Mouse (Mus musculus): ENCODE results near the gene Gal3st2c.
"Not testable (repeated sequence)": the region's sequence is repeated elsewhere in the genome, so short reads cannot be mapped to it uniquely, and the experiment has no call there.

Gene Gal3st2c

DNA sequence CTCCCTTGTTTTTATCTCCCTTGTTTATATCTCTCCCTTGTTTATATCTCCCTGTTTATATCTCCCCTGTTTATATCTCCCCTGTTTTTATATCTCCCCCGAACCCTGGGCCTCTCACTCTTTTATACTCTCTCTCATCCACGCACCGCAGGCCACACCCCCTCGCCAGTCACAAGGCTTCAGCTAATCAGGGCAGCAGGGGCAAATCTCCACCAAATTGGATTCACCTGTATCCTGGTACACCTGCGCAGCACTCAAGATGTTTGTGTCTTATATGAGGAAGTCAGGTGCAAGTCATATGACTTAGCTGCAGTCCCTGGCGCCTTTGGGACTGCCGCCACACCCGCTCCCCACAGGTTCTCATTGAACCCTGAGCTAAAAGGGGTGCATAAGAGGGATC, at the start of gene Gal3st2c:
TSS of gene Gal3st2c (plus strand) at position 301 of the 400 bp plus-strand sequence.
- DNase-seq (ENCODE audit: low read depth, low spot score): not testable (repeated sequence)

DNA sequence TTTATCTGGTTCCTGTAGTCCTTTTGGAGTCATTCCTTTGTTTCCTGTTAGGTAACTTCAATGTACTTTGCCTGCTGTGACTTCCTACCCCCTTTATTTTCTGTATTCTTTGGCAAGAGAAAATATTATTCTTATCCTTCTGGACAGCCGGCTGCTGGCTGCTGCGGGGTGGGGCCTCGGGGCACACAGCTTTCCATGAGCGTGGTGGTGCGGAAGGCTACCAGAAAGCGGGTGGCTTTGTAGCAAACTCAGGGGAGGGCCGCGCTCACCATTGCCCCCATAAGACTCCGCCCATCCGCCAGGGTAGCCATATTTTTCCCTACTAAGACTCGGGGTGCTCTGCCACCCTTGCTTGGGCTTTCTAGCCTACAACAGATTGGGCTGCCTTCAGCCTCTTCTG, 41.2 kb upstream of the Gal3st2c start:
- not testable (repeated sequence) for DNase-seq (ENCODE audit: low read depth, low spot score)

DNA sequence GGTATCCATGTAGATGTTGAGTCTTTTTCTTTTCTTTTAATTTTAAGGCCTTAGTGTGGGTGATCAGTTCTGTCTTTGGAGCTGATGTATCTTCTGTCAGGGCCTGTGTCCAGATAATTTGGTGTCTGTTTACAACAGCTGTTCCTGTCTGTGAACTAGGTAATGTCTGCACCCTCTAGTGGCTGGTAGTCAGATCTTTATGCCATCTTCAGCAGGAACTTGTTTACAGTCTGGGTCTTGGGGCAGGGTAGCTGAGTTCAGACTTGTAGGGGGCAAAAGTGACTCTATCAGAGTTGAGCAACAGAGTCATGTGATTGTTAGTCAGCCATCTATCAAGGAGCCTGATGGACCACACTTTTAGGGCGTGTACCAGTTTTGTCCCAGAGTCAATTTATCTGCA, 23.8 kb upstream of the Gal3st2c start:
- DNase-seq (ENCODE audit: low read depth, low spot score): not testable (repeated sequence)

DNA sequence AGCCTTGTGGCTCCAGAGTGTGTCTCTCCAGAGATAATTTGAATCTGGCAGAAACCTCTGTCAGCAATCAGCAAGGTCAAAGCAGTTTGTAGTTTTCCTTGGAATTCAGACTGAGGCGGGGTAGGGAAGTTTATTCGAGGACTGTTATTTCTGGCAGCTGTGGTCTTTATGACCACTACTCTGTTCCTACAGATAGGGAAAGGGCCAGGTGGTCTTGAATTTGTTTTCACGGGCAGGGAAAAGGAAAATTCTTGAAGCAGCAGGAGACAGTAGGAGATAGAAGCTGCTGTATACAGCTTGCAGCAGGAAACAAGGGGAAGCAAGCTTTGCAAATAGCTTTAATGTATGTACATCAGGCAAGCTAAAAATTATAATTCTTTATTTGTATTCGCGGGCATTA, 19.9 kb upstream of the Gal3st2c start:
- DNase-seq (ENCODE audit: low read depth, low spot score): not testable (repeated sequence)

DNA sequence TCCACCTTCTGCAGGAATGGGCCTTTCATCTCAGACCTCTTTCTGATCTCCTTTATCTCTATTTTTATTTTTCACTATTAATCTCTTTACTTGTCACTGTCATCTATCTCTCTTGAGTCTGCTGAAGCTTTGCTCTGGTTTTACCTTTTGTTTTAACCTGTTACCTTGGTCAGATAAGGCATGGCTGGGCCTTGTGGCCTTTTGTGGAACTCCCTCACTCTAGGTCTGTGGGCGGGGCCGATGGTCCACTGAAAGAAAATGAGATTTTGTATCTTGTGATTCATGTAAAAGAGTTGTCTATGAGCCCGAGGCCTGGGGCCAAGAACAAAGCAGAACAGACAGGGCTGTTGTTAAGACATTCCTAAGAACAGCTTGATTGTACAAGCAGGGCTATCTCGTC, 19.5 kb upstream of the Gal3st2c start:
- not testable (repeated sequence) for DNase-seq (ENCODE audit: low read depth, low spot score)

DNA sequence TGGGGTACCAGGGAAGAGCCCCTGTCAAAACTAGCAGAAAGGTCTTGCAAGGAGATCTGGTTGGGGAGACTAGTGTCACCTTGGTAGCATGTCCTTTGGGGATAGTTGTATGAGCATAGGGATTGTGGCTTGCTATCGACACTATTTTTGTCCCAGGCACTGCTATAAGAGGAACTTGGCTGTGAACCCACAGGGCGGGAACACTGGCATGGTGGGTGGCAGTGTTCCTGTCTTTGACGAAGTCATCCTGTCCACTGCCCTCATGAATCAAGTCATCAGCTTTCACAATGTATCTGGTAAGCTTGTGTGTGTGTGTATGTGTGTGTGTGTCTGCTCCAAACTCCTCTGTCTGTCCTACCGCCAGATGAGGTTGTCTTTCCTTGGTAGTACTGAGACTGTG, 14.5 kb upstream of the Gal3st2c start:
- not testable (repeated sequence) for DNase-seq (ENCODE audit: low read depth, low spot score)

DNA sequence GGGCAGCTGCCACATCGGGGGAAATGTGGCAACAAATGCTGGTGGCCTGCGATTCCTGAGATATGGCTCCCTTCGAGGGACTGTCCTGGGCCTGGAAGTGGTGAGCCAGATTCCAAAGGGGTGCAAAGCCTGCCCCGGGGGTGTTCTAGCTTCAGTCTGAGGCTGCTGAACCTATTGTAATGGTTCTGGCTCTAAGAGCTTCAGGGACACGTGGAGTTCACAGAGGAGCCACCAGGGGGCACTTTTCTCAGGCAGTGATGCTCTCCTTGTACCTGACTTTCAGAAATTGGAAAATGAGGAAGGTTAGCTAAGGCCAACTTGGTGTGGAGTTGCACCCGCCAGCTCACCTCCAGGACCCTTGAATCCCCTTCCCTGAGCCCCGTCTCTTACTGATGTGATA, 12.0 kb upstream of the Gal3st2c start:
- not testable (repeated sequence) for DNase-seq (ENCODE audit: low read depth, low spot score)

DNA sequence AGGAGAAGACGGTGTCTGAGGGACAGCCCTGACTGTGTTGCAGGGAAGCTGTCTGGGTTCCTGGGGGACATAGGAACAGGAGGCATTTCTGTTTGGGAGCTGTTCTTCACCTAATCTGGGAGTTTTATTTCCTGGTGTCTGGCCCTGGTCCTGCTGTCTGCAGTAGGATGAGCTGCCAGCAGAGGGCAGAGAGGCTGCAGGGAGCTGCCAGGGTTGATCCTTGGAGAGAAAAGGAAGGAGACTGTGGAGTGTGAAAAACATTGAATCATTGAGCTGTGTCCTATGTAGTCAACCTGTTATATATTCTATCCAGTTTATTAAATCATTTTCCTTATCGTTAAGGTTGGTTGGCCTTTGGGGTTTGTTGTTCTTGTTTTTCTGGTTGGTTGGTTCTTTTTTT, 9.4 kb upstream of the Gal3st2c start:
- not testable (repeated sequence) for DNase-seq (ENCODE audit: low read depth, low spot score)

DNA sequence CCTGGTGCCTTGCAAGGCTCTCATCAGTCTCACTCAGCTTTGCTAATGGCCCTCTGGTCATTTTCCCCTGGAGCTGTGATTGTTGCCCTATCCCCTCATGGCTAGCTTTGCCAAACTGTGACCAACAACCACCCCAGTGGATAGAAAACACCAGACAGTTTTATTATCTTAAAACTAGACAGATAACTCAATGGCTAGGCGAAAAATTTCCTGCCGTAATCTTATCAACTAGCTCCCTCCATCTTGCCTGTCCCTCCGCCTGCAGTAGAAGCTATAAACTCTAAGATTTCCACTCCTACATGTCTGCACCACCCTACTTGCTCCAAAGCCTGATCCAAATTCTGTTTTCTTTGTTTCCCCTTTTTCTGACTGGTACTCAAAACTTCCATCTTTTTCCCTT, 4.1 kb upstream of the Gal3st2c start:
- no peak for DNase-seq (ENCODE audit: low read depth, low spot score)

DNA sequence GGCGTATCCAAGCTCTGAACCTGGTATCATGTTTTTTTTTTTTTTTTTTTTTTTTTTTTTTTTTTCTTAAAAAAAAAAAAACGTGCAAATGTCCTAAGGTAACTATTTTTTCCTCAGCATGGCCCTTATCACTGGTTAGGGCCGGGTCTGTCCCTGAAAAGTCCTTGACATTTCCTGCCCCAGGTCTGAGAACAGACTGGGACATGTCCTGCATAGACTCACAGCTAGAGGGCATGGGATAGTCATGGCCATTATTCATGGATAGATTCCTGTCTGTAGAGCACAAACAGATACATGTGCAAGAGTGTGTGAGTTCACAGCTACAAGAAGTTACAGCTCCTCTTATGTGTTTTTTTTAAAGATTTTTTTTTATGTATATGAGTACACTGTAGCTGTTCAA, 1.5 kb upstream of the Gal3st2c start:
- no peak for DNase-seq (ENCODE audit: low read depth, low spot score)

DNA sequence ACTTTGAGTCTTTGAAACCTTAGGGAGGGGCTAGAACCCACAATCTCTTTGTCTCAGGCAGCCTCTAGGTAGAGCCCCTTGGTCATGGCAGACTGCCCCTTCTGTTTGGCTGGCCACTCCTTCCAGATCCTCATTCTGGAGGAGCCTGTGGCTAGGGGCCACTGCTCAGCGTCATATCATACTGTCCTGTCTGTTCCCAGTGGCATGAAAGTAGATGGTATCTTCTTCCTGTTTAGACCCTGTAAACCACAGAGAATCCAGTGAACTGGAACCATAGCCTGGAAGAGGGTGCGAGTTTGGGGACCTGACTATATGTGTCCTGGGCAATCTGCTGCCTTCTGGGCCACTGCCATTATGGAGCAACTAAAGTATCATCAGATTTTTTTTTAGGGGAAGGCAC, 759 bp downstream of the Gal3st2c start:
- not testable (repeated sequence) for DNase-seq (ENCODE audit: low read depth, low spot score)

DNA sequence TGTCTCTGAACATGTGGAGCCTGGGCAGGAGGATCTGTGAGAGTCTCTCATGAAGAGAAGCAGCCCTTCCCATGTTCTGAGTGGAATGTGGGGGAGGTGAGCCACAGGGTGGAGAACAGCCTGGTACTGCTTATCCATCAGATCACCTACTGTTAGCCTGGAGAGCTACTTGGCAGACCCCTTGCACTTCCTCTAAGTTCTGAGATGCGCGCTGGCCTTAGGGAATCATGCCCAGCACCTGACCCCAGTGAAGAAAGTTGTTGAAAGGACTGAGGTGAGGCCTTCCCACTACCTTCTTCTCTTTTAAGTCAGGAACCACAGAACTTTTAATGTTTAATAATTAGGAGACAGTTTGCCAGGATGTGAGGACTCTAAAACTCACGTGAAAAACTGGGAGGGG, 1.2 kb downstream of the Gal3st2c start:
- DNase-seq (ENCODE audit: low read depth, low spot score): not testable (repeated sequence)

DNA sequence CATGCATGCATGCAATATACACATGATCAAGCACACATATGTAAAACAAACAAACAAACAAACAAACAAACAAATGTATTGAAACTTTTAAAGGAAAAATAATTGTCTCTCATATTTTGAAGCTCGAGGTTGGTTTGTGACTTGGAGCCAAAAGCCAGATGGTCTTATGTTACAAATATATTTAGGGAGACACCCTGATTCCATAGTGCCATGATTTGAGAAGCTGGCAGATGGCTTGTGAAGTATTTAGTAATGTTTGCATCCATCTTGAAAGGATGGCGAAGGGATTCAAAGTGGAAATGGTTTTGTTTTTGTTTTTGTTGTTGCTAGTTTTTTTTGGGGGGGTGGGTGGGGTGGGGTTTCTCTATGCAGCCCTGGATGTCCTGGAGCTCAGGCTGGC, 10.7 kb downstream of the Gal3st2c start:
- no peak for DNase-seq (ENCODE audit: low read depth, low spot score)

DNA sequence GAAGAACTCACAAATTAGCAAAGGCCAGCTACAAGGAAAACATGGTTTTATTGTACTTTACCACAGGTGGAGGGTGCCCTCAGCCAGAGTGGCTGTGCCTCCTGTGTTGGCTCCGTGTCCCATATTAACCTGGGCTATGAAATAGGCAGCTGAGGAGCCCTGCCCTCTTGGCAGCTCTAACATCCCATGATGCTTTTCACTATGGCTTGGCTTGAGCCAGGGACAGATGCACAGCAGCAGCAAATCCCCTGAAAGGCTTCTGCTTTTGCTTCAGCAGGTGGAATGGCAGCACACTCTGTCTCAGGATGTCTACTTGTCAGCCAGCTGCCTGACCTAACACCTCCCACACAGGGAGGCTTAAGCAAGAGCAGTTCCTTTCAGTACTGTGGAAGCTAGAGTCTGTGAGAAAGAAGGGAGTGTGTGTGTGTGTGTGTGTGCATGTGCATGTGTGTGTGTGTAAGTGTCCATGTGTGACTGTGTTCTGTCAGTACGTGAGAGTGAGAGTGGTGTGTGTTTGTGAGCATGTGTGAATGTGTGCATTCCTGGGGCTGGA, 15.7 kb downstream of the Gal3st2c start:
- DNase-seq (ENCODE audit: low read depth, low spot score): not testable (repeated sequence)

DNA sequence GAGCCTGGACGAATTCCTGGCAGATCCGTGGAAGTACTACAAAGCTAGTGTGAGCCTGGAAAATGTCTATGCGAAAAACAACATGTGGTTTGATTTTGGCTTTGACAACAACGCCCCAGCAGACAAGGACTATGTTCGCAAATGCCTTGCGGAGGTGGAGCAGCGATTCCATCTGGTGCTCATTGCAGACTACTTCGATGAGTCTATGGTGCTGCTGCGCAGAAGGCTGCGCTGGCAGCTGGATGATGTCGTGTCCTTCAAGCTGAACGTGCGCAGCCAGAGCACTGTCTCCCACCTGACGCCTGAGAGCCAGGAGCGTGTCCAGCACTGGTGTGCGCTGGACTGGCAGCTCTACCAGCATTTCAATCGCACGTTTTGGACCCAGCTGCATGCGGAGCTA, 18.5 kb downstream of the Gal3st2c start:
- DNase-seq (ENCODE audit: low read depth, low spot score): not testable (repeated sequence)

DNA sequence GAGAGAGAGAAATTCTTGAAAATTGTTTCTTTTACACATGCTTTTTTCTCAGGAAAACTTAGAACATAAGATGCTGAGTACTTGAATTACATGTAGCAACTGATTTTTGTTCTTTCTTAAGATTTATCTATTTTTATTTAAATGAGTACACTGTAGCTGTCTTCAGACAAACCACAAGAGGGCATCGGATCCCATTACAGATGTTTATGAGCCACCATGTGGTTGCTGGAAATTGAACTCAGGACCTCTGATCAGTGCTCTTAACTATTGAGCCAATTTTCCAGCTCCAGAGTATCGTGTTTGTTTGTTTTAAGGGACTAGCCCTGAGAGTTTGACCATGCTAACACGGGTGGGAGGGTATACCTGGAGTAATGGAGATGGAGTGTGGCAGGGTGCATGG, 21.3 kb downstream of the Gal3st2c start:
- DNase-seq (ENCODE audit: low read depth, low spot score): peak; percentile 9

DNA sequence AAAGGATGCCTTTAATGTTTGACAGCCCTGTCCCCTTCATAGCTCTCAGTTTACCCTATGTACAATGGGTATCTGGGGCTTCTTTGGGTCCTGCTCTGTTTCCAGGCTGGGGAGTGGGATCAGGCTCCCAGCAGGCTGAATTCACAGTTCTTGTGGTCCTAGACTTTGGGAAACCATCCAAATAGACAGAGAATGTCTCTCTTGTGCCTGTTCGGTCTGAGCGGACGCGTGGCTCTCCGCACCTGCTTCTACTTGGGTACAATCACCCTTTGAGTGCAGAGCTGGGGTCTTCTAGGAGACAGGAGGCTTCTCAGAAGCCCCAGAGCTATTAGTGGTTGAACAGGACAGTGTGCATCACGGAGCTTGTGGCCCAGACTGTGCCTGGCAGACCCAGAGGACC, 29.8 kb downstream of the Gal3st2c start, which contains the start of gene Neu4:
TSS of gene Neu4 (plus strand) at position 301 of the 400 bp plus-strand sequence.
- no peak for DNase-seq (ENCODE audit: low read depth, low spot score)

DNA sequence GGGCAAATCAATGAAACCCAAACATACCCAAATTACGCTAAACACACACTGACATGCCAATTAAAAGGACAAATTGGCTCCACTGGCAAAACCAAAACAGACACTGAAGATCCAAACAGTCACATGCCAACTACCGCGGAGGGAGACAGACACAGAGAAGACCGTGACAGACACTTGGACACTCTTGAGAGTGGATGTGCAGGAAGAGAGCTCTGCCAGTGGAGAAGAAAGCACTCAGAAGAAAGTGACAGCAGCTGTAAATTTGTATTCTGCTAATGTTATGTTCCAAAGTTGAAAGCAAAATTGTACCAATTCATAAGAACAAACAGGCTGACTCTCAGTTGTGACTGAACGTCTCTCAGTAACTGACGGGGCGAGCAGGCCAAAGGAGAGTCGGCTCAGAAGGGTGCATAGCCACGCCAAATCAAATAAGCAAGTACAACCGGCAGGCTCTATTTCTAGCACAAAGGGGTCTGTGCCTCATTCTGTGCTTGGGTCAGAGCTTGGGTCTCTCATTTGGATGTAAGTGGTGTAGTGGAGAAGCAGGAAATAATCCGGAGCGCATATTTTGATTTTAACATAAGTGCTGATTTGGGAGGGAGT, 37.3 kb downstream of the Gal3st2c start:
- no peak for DNase-seq (ENCODE audit: low read depth, low spot score)

DNA sequence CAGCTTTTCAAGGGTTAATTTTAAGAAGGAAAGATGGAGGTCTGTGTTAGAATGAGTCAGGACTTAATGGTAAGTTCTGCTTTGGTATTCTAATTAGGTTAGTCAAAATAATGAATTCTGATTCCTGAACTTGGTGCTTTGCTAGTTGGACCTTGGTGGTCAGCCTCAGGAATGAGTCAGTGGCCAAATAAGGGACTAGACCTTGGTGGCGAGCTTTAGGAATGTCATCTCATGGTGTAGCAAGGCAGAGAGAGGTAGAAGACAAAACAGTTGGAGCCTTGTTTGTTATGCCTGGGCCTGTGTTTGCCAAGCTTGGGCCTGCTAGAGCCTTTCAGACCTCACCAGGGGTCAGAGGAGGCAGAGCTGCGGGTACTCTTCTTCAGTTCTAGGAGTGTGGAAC, 38.4 kb downstream of the Gal3st2c start:
- no peak for DNase-seq (ENCODE audit: low read depth, low spot score)

DNA sequence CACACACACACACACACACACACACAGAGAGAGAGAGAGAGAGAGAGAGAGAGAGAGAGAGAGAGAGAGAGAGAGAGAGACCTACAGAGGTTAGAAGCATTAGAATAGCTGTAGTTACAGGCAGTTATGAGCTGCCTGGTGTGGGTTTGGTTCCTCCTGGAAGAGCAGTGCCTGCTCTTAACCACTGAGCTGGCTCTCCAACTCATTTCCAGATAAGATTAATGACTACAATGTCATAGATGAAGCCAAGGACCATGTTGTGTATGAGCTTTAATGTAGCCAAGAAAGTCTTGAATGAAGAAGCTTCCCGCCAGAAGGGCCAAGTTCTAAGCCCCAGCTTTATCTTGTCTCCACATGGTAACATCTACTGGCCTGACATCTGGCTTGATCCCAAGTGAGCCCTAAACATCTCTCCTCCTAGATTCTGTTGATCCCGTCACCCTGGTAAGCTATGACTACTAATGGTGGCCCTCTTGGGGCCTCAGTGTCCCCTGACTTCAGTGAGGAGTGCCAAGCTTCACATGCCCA, 42.8 kb downstream of the Gal3st2c start:
- DNase-seq (ENCODE audit: low read depth, low spot score): no peak

DNA sequence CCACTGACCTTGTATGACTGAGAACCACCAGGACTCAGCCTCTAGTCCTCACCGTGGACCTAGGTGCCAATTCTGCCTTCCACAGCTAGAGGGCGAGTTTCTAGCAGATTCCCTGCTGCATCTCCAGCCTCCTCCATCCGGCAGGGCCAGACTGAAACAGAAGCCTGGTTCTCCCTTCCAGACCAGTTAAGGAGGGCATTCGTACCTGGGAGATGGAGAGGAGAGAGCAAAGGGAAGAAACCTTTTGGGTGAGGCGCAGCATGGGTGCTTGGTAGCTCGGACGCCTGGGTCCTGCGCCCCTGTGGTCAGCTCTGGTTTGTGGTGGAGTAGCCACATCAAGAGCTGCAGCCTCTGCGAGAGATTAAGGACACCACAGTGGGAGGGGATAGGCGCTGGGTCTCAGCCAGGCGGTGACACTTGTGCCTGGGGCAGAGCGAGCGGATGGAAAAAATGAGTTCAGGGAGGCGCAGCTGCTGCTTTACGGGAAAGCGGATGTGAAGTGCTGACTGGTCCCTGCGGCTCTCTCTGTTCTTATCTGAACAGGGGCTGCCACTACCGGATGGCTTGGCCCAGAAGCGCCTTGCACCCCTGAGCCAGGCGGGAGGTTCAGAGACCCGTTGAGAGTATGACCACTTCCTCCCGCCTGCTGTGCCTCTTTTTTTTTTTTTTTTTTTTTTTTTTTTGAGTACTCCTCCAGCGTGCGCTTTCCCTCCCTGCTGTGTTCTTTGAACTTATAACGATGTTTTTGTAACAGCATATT, 44.9 kb downstream of the Gal3st2c start:
- DNase-seq (ENCODE audit: low read depth, low spot score): peak; percentile 91

DNA sequence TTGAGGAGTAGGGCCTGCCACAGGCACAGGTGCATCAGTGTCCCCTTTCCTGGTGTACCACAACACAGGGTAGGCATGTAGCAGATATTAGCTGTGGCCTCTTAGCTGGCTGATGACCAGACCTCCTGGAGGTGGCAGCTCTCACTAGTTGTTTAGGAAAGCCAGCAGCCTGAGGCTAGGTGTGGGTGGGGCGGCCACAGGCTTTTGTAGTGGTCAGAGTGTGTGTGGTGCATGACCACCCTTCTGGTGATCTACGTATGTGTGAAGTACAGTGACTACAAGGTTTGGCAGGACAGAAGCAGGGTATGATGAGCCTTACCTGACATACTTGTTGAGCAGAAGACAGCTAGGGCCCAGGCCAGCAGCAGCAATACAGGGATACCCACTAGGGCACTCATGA, 50.1 kb downstream of the Gal3st2c start:
- no peak for DNase-seq (ENCODE audit: low read depth, low spot score)

DNA sequence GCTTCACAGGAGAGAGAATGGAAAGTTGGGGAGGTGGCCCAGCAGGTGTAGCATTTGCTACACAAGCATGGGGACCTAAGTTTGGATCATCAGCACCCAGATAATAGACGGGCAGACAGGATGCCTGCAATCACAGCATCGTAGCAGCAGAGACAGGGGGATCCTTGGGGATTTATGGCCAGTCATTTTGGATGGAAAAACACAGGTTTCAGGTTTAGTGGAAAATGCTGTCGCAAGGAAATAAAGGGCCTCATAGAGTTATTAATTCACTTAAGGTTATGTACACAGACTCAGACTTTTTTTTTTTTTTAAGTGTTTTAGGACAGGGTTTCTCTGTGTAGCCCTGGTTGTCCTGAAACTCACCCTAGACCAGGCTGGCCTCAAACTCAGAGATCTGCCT, 55.2 kb downstream of the Gal3st2c start:
- DNase-seq (ENCODE audit: low read depth, low spot score): no peak

All from ZHBTc4 (cell line).